ENCODE assay signal across 30 mouse cellular contexts in genomic region chr3:100443798-100444500, GRCm38 (mm10). TPM values are rescaled to one million over a fixed set of nuclear protein-coding genes. Genes with fewer than 3 reads are reported as not detected.
A peak's percentile ranks its signal among the peaks of the same experiment; 100 is the strongest.
DNase-seq lines count a peak whose midpoint lies in the region; ATAC-seq and TF ChIP-seq lines count a peak whose summit lies in the region.
"Had no signal": no experiment of that assay in that cellular context is flagged by ENCODE, and none has a peak within 500 bp of the region (broad histone marks: within the 10 kb centered on the region; RNA-seq: fewer than 3 reads in every experiment).

No protein-coding gene starts in this region.

- no peak for TF ChIP-seq CTCF in liver, postnatal 0 days (IDR thresholded peaks at IDR 0.05; ENCODE audit: low read depth)
- no peak for TF ChIP-seq CTCF in small intestine, adult 2 months (IDR thresholded peaks at IDR 0.05; ENCODE audit: extremely low read depth, insufficient read length, insufficient replicate concordance, low read depth, low read length)

- DNase-seq in liver, embryonic 13.5 days, result no peak
- DNase-seq in liver, postnatal 0 days, result no peak
- DNase-seq in B cell, adult 2 months, result peak; percentile 51 to 63
- DNase-seq in cerebellum, postnatal 4 days (ENCODE audit: low spot score in 2 of 2), result no peak
- DNase-seq in heart, postnatal 36 days, result no peak
- DNase-seq: adrenal gland, adult 2 months; adrenal gland, postnatal 14 days; cerebellum, adult 11 months; cerebellum, adult 2 months; cerebellum, adult 9-11 months; cerebellum, postnatal 25 days; embryo, embryonic 11 days; gastrocnemius, postnatal 14 days; heart, adult 11 months had no signal

- H3K27ac ChIP-seq in liver, embryonic 13.5 days, result 0 out of 2 replicates have a peak overlapping the region, but pooled peaks have one; percentile 25
- no peak overlapping the region for H3K27ac ChIP-seq in liver, postnatal 0 days (ENCODE audit: low read depth)
- H3K27ac ChIP-seq in small intestine, adult 2 months (ENCODE audit: insufficient read depth, low read depth, low read length), result peak overlapping the region; percentile 68; the same call in 1 of the 2 replicates
- H3K27ac ChIP-seq in forebrain, embryonic 16.5 days (ENCODE audit: low read length), result no peak overlapping the region
- H3K27ac ChIP-seq: embryonic facial prominence, embryonic 10.5 days; embryonic facial prominence, embryonic 13.5 days; forebrain, embryonic 12.5 days; forebrain, embryonic 15.5 days; hindbrain, embryonic 10.5 days; hindbrain, embryonic 13.5 days had no signal

- no peak for TF ChIP-seq POLR2A in small intestine, adult 2 months (IDR thresholded peaks at IDR 0.05; ENCODE audit: low read depth, low read length)

- H3K4me2 ChIP-seq in liver, embryonic 13.5 days, result no peak overlapping the region
- H3K4me2 ChIP-seq in liver, postnatal 0 days (ENCODE audit: low read depth, low read length), result no peak overlapping the region
- H3K4me2 ChIP-seq in forebrain, embryonic 16.5 days (ENCODE audit: low read length), result no peak overlapping the region
- H3K4me2 ChIP-seq: embryonic facial prominence, embryonic 13.5 days; forebrain, embryonic 12.5 days; forebrain, embryonic 15.5 days; heart, embryonic 11.5 days; hindbrain, embryonic 13.5 days had no signal

- TF ChIP-seq EP300 in liver, postnatal 0 days (IDR thresholded peaks at IDR 0.05; ENCODE audit: low read depth), result no peak

- no peaks in the 10 kb centered on the region for H3K9me3 ChIP-seq in liver, embryonic 13.5 days (replicated peaks)
- H3K9me3 ChIP-seq in liver, postnatal 0 days (ENCODE audit: low read length), result no peaks in the 10 kb centered on the region
- H3K9me3 ChIP-seq in forebrain, embryonic 16.5 days (ENCODE audit: control insufficient read depth, low read length), result no peaks in the 10 kb centered on the region
- H3K9me3 ChIP-seq: embryonic facial prominence, embryonic 10.5 days; embryonic facial prominence, embryonic 13.5 days; forebrain, embryonic 12.5 days; forebrain, embryonic 15.5 days; G1E; hindbrain, embryonic 10.5 days; hindbrain, embryonic 13.5 days had no signal

- 82% methylated on average over 7 of the region's 7 CpGs for WGBS in liver, embryonic 13.5 days (ENCODE audit: insufficient replicate concordance)
- WGBS in liver, postnatal 0 days (ENCODE audit: insufficient replicate concordance), result 82% methylated on average over 7 of the region's 7 CpGs
- WGBS in small intestine, adult 2 months, result 87% methylated on average over 7 of the region's 7 CpGs
- 91% methylated on average over 7 of the region's 7 CpGs for WGBS in forebrain, embryonic 16.5 days

- no peaks in the 10 kb centered on the region for H3K36me3 ChIP-seq in liver, embryonic 13.5 days
- no peaks in the 10 kb centered on the region for H3K36me3 ChIP-seq in liver, postnatal 0 days (replicated peaks; ENCODE audit: insufficient read depth, low read length)
- no peaks in the 10 kb centered on the region for H3K36me3 ChIP-seq in small intestine, adult 2 months (ENCODE audit: control insufficient read depth, insufficient read depth, low read length)
- no peaks in the 10 kb centered on the region for H3K36me3 ChIP-seq in forebrain, embryonic 16.5 days (ENCODE audit: control insufficient read depth, insufficient read depth)
- H3K36me3 ChIP-seq: embryonic facial prominence, embryonic 10.5 days; embryonic facial prominence, embryonic 13.5 days; forebrain, embryonic 12.5 days; forebrain, embryonic 15.5 days; G1E; hindbrain, embryonic 10.5 days; hindbrain, embryonic 13.5 days had no signal

- H3K9ac ChIP-seq in liver, embryonic 13.5 days, result 0 out of 2 replicates have a peak overlapping the region, but pooled peaks have one; percentile 0
- no peak overlapping the region for H3K9ac ChIP-seq in liver, postnatal 0 days (replicated peaks)
- no peak overlapping the region for H3K9ac ChIP-seq in forebrain, embryonic 16.5 days (replicated peaks; ENCODE audit: low read depth, low read length)
- H3K9ac ChIP-seq: embryonic facial prominence, embryonic 13.5 days; forebrain, embryonic 12.5 days; forebrain, embryonic 15.5 days; hindbrain, embryonic 13.5 days had no signal

- H3K4me1 ChIP-seq in liver, embryonic 13.5 days (replicated peaks), result peaks cover 62% of the 10 kb centered on the region
- H3K4me1 ChIP-seq in liver, postnatal 0 days (ENCODE audit: insufficient read depth), result peaks cover 33% of the 10 kb centered on the region
- no peaks in the 10 kb centered on the region; the same call in 1 of the 2 replicates for H3K4me1 ChIP-seq in small intestine, adult 2 months (ENCODE audit: control insufficient read depth, insufficient read depth, insufficient read length, low read length)
- H3K4me1 ChIP-seq in forebrain, embryonic 16.5 days (replicated peaks; ENCODE audit: control insufficient read depth, insufficient read depth, low read length), result no peaks in the 10 kb centered on the region
- H3K4me1 ChIP-seq: embryonic facial prominence, embryonic 13.5 days; forebrain, embryonic 12.5 days; forebrain, embryonic 15.5 days; hindbrain, embryonic 13.5 days had no signal

- no peak for ATAC-seq in liver, embryonic 13.5 days (ENCODE audit: low read depth)
- no peak for ATAC-seq in liver, postnatal 0 days
- peak; percentile 9 for ATAC-seq in CD4-positive, CD25-positive, alpha-beta regulatory T cell, adult 4 months
- ATAC-seq in forebrain, embryonic 16.5 days, result no peak
- ATAC-seq: forebrain, embryonic 15.5 days; hindbrain, embryonic 16.5 days; inflammation-experienced regulatory T-cells, adult 6 months; intestine, embryonic 16.5 days; Patski had no signal

- peaks cover 10% of the 10 kb centered on the region; the same call in 1 of the 2 replicates for H3K27me3 ChIP-seq in liver, embryonic 13.5 days
- H3K27me3 ChIP-seq in liver, postnatal 0 days (ENCODE audit: insufficient read depth, low read length), result no peaks in the 10 kb centered on the region
- no peaks in the 10 kb centered on the region for H3K27me3 ChIP-seq in small intestine, adult 2 months (ENCODE audit: control insufficient read depth, insufficient read depth, low read length)
- H3K27me3 ChIP-seq in forebrain, embryonic 16.5 days (replicated peaks; ENCODE audit: control insufficient read depth, insufficient read depth, low read length), result no peaks in the 10 kb centered on the region
- H3K27me3 ChIP-seq: embryonic facial prominence, embryonic 13.5 days; forebrain, embryonic 12.5 days; forebrain, embryonic 15.5 days; hindbrain, embryonic 13.5 days; Patski had no signal

- H3K4me3 ChIP-seq in liver, embryonic 13.5 days (replicated peaks), result no peak overlapping the region
- H3K4me3 ChIP-seq in liver, postnatal 0 days (ENCODE audit: low read depth, low read length), result no peak overlapping the region
- no peak overlapping the region for H3K4me3 ChIP-seq in small intestine, adult 2 months (ENCODE audit: low read depth, low read length)
- no peak overlapping the region for H3K4me3 ChIP-seq in forebrain, embryonic 16.5 days (replicated peaks; ENCODE audit: low read length)
- H3K4me3 ChIP-seq: embryonic facial prominence, embryonic 10.5 days; embryonic facial prominence, embryonic 13.5 days; erythroblast, embryonic 14.5 days; forebrain, embryonic 12.5 days; forebrain, embryonic 15.5 days; hindbrain, embryonic 10.5 days; hindbrain, embryonic 13.5 days had no signal

- intact Hi-C loops in heart, postnatal 36 days (cut with DNase I), result no loop called here

RNA-seq across cellular contexts. Expression of gene Tent5c, which starts 45.2 kb away (rescaled TPM):
- polyA plus RNA-seq in liver, embryonic 13.5 days (2015; fragmentation: Nextera tagmentation; extraction: Ambion mirVana), result 63.7 and 76.5 TPM in 2 replicates
- 30.7 and 32.5 TPM in 2 replicates for polyA plus RNA-seq in liver, postnatal 0 days (2015; fragmentation: Nextera tagmentation; extraction: Ambion mirVana)
- 10 to 100 TPM; 37.6 to 47.6 TPM for polyA plus RNA-seq in CD4-positive, CD25-positive, alpha-beta regulatory T cell, adult 4 months (2017; shearing (Covaris generic))
- 7.7 and 10.3 TPM in 2 replicates for polyA plus RNA-seq in small intestine, adult 2 months (2012; rRNA removed)
- polyA plus RNA-seq in forebrain, embryonic 16.5 days (2015; fragmentation: Nextera tagmentation; extraction: Ambion mirVana), result 3.5 and 5.1 TPM in 2 replicates
- 10 to 100 TPM; 22.5 to 29.8 TPM for total RNA-seq in heart, postnatal 36 days (2021)

Comparison
In these comparisons a context has a peak if more than half of its experiments do, and no peak if none do; other contexts are left out.
1. H3K27ac ChIP-seq: peak in liver, embryonic 13.5 days (single experiment) and small intestine, adult 2 months (single experiment); none in liver, postnatal 0 days (single experiment) and forebrain, embryonic 16.5 days (single experiment).
2. DNase-seq: peak in B cell, adult 2 months (2 of 2); none in liver, embryonic 13.5 days (single experiment), liver, postnatal 0 days (single experiment), cerebellum, postnatal 4 days (0 of 2) and heart, postnatal 36 days (0 of 2).